Mouse (Mus musculus) neural tube, embryonic 14.5 days (tissue): Measurements from ENCODE around the gene Wdr82. TPM values are rescaled to one million over a fixed set of nuclear protein-coding genes. Genes with fewer than 3 reads are reported as not detected.

Experiments
- ATAC-seq: fragments of 200-750 bp; cut with Nextera tagmentation; 2 replicates; pipeline ENCODE4 v1.8.0; 2017; ENCODE audit warnings: low read depth, mild to moderate bottlenecking, moderate TSS enrichment, moderate library complexity
- H3K27ac ChIP-seq: fragments of 300-500 bp; sonication (generic); 2 replicates; pipeline ENCODE4 v1.5.1; 2014; ENCODE audit warnings: low read depth, mild to moderate bottlenecking, control low read depth, low read length, moderate library complexity, mixed read lengths
- H3K27me3 ChIP-seq: fragments of 300-500 bp; sonication (generic); 2 replicates; pipeline ENCODE4 v1.6.1; 2014; ENCODE audit warnings: low read length; ENCODE audit not compliant: control insufficient read depth, insufficient read depth
- H3K36me3 ChIP-seq: fragments of 300-500 bp; sonication (generic); 2 replicates; pipeline ENCODE4 v1.6.1; 2014; ENCODE audit warnings: low read length, mixed read lengths; ENCODE audit not compliant: control insufficient read depth, insufficient read depth
- H3K4me1 ChIP-seq: fragments of 300-500 bp; sonication (generic); 2 replicates; pipeline ENCODE4 v1.6.1; 2014; ENCODE audit warnings: low read length; ENCODE audit not compliant: control insufficient read depth, insufficient read depth
- H3K4me2 ChIP-seq: fragments of 300-500 bp; sonication (generic); 2 replicates; pipeline ENCODE4 v1.6.1; 2014; ENCODE audit warnings: mild to moderate bottlenecking, low read depth, low read length, control low read depth
- H3K4me3 ChIP-seq: fragments of 300-500 bp; sonication (generic); 2 replicates; pipeline ENCODE4 v1.5.1; 2014; ENCODE audit warnings: low read depth, low read length, control low read depth, mixed read lengths
- H3K9ac ChIP-seq: fragments of 300-500 bp; sonication (generic); replicated peaks from 2 replicates; pipeline ENCODE4 v1.6.1; 2014; ENCODE audit warnings: low read depth, mild to moderate bottlenecking, control low read depth, low read length, mixed read lengths
- H3K9me3 ChIP-seq: fragments of 300-500 bp; sonication (generic); 2 replicates; pipeline ENCODE4 v1.6.1; 2016; ENCODE audit warnings: low read length; ENCODE audit not compliant: control insufficient read depth
- WGBS: fragments of 180-500 bp; shearing (Covaris S2); extraction: QIAGEN DNeasy Blood & Tissue Kit; methylation state at CpG from one replicate; pipeline ENCODE4 v1.1.7; 2014; 5-methylcytosine and 5-hydroxymethylcytosine counted together
- polyA plus RNA-seq: library from polyadenylated mRNA; unstranded; fragments of >200 nt; fragmentation: Nextera tagmentation; extraction: Ambion mirVana; gene quantifications from 2 replicates; pipeline ENCODE4 v1.2.1, GENCODE M21; 2014

The Wdr82 gene
- polyA plus RNA-seq, result 37.4 and 40.4 TPM in 2 replicates

DNA sequence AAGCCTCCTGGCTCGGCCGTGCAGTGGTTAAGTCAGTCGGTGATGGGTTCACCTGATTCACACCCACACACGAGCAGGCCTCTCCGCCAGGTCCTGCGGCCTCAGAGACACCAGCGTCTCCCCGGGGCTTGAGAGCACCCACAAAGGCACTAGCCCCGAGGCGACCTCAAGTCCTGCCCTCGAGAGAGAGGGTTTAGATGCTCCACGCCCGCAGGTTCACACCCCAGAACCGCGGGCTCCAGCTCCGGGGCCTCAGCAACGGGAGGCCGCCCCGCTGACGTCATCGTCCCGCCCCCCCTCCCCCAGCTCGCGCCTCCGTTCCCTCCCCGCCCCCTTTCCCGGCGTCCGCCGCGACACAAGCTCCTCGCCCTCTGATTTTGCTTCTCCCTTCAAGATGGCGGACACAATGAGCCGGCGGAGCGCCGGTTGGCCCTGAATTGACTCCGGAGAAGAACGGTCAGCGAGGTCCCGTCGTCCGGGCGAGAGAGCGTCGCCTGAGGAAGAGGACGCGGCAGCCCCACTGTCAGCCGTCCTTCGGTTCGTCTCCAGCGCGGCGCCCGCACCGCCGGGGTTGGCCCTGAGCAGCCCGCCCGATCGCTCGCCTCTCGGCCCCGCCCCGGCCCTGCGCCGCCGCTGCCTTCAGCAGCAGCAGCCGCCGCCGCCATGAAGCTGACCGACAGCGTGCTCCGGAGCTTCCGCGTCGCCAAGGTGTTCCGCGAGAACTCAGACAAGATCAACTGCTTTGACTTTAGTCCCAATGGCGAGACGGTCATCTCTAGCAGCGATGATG, at the start of gene Wdr82:
TSS of gene Wdr82 (plus strand) at position 373 of the 790 bp plus-strand sequence.
- Histone ChIP-seq H3K9ac (peak within 1 kb of the TSS; percentile 95), H3K27ac (peak within 1 kb of the TSS; percentile 98), H3K36me3 (no peaks in the 10 kb centered on the region), H3K4me2 (peak within 1 kb of the TSS; percentile 72), H3K27me3 (no peaks in the 10 kb centered on the region), H3K4me3 (peak within 1 kb of the TSS; percentile 90), H3K4me1 (peaks cover 34% of the 10 kb centered on the region), H3K9me3 (no peaks in the 10 kb centered on the region)
- WGBS, result under 1% methylated on average over 75 of the region's 81 CpGs
- ATAC-seq, result peak; percentile 88

DNA sequence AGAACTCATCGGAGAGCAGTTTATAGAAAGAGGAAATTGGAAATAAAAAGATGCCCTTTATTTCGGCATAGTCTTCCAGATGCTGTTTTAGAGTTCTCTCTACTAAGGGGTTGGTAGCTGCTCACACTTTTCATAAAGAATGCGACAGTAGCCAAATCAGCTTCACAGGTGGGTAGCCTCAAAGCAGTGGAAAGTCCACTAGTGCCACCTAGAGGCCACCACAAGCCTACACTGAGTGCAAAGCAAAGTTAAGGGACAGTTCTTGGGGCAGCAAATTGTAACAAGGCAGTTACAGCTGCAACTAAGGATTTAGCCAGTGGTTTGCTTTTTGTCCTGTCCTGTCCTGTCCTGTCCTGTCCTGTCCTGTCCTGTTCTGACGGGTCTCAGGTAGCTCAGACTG, 47.1 kb upstream of the Wdr82 start:
- 55% methylated on average over 4 of the region's 4 CpGs for WGBS
- Histone ChIP-seq H3K4me1 (peaks cover 17% of the 10 kb centered on the region; the same call in 1 of the 2 replicates), H3K36me3 (no peaks in the 10 kb centered on the region), H3K27ac (no peak overlapping the region), H3K4me2 (no peak overlapping the region), H3K27me3 (no peaks in the 10 kb centered on the region), H3K9me3 (no peaks in the 10 kb centered on the region), H3K9ac (no peak overlapping the region), H3K4me3 (no peak overlapping the region)
- ATAC-seq, result no peak

DNA sequence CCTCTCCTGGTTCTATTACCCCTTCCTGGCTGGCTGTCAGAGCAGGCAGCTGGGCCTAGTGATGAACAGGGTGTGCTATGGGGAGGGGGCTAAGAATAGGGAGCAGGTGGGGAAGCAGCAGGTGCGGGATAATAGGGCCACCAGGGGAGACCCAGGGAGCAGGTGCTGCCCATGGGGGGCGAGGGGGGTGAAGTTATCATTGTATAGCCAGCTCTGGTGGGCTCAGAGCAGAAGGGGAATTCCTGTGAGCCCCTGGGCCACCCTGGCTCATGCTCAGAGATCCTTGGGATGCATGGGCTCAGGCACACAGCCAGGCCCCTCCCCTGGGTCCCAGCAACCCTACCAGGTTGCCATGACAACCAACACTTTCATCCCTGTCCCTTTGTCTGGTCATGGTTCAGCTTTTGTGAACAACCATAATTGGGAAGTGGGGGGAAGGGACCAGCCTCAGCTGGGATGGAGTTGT, 43.9 kb upstream of the Wdr82 start:
- peak; percentile 93 for ATAC-seq
- Histone ChIP-seq H3K9me3 (no peaks in the 10 kb centered on the region), H3K27me3 (no peaks in the 10 kb centered on the region), H3K4me2 (no peak overlapping the region), H3K36me3 (no peaks in the 10 kb centered on the region), H3K4me1 (peaks cover 17% of the 10 kb centered on the region; the same call in 1 of the 2 replicates), H3K4me3 (no peak overlapping the region), H3K27ac (peak overlapping the region; percentile 78), H3K9ac (peak overlapping the region; percentile 25; the same call in 1 of the 2 replicates)
- WGBS, result 7% methylated on average over 2 of the region's 2 CpGs

DNA sequence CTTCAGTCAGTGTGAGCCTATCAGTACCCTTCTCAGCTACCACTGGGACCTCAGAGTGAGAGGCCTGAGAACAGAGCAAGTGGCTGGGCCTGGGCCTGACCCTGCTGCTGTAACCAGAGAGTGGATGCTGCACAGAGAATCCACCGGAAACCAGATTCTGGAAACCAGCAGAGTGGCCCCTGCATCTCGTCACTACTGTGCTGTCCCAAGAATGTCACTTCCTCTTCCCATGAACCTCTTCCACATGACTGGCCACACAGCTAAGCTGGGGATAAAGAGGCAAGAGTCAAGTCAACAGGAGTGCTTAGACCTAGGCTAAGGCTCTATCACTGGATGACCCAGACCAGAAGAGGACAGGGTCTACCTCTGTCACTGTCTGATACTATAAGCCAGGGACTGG, 41.7 kb upstream of the Wdr82 start:
- no peak for ATAC-seq
- no peaks in the 10 kb centered on the region for H3K36me3 ChIP-seq
- no peak overlapping the region for H3K4me2 ChIP-seq
- H3K4me1 ChIP-seq, result peaks cover 17% of the 10 kb centered on the region; the same call in 1 of the 2 replicates
- no peak overlapping the region for H3K4me3 ChIP-seq
- H3K27me3 ChIP-seq, result no peaks in the 10 kb centered on the region
- WGBS, result 80% methylated on average over 2 of the region's 2 CpGs
- H3K27ac ChIP-seq, result no peak overlapping the region
- H3K9ac ChIP-seq, result no peak overlapping the region
- H3K9me3 ChIP-seq, result no peaks in the 10 kb centered on the region

DNA sequence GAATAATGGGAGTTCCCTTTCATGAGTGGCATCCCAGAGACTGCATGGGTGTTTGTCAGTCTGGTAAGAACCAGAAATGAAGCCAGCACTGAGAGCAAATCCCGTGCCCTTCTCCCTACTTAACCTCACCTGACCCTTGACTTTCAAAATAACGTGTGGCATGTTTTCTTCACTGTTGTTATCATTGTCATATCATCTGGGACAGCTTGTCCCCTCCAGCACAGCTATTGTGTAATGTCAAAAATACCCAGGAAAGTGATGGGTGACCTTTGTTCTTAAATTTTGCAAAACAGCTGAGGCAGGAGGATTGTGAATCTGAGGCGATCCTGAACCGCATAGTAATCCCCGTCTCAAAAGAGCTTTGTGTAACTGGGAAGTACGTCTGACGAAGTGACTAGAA, 40.5 kb upstream of the Wdr82 start:
- no peak overlapping the region for H3K9ac ChIP-seq
- no peak overlapping the region for H3K4me3 ChIP-seq
- H3K27ac ChIP-seq, result no peak overlapping the region
- WGBS, result 86% methylated on average over 7 of the region's 7 CpGs
- no peak for ATAC-seq
- H3K36me3 ChIP-seq, result no peaks in the 10 kb centered on the region
- peaks cover 17% of the 10 kb centered on the region; the same call in 1 of the 2 replicates for H3K4me1 ChIP-seq
- H3K4me2 ChIP-seq, result no peak overlapping the region
- H3K9me3 ChIP-seq, result no peaks in the 10 kb centered on the region
- H3K27me3 ChIP-seq, result no peaks in the 10 kb centered on the region

DNA sequence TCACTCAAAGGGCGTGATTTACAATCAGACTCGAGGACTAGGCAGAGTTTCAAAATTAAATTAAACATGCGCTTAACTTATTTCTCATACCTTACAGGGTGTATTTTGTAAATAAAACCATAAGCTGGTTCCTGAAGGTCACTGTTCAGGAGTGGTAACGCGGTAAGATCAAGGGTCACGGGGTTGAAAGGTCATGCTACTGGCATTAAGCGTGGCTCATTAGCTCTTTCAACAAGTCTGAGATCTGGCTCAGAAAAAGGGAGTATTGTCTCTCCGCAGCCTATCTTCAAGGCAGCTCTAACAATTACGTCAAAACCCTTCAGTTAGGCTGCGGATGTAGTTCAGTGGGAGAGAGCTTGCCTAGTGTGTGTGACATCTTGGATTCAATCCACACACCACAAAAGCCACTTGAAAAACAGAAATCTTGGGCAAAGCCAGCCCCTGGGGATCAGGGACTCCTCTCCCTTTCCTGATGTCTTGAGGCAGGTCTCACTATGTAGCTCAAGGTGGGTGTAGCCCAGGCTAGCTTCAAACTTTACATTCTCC, 33.0 kb upstream of the Wdr82 start:
- Histone ChIP-seq H3K4me1 (peaks cover 3% of the 10 kb centered on the region; the same call in 1 of the 2 replicates), H3K9me3 (no peaks in the 10 kb centered on the region), H3K4me2 (no peak overlapping the region), H3K4me3 (no peak overlapping the region), H3K9ac (no peak overlapping the region), H3K27me3 (no peaks in the 10 kb centered on the region), H3K27ac (no peak overlapping the region), H3K36me3 (no peaks in the 10 kb centered on the region)
- no peak for ATAC-seq
- WGBS, result 37% methylated on average over 10 of the region's 10 CpGs

DNA sequence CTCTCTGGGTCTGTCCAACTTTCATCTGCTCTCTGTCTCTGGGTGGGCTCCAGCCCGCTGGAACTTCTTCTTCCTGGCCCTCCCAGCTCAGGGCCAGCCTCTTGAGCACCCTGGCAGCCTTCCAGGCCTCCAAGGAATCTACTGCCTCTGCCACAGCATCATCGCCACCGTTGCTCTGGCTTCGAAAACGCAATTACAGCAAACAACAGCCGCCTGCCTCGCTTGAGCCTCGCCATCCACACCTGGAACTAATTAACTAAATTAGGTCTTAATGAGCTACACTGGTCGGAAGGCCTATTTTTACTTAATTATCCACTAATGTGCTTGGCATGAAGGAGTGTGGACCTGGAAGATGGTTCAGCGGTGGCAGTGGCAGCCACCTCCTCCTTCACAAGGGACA, 31.0 kb upstream of the Wdr82 start:
- peak; percentile 58; the same call in 1 of the 2 replicates for ATAC-seq
- Histone ChIP-seq H3K36me3 (no peaks in the 10 kb centered on the region), H3K27me3 (no peaks in the 10 kb centered on the region), H3K9me3 (no peaks in the 10 kb centered on the region), H3K4me1 (peaks cover 7% of the 10 kb centered on the region; the same call in 1 of the 2 replicates), H3K9ac (no peak overlapping the region), H3K4me2 (no peak overlapping the region), H3K4me3 (no peak overlapping the region), H3K27ac (peak overlapping the region; percentile 28; the same call in 1 of the 2 replicates)
- WGBS, result 15% methylated on average over 10 of the region's 10 CpGs

DNA sequence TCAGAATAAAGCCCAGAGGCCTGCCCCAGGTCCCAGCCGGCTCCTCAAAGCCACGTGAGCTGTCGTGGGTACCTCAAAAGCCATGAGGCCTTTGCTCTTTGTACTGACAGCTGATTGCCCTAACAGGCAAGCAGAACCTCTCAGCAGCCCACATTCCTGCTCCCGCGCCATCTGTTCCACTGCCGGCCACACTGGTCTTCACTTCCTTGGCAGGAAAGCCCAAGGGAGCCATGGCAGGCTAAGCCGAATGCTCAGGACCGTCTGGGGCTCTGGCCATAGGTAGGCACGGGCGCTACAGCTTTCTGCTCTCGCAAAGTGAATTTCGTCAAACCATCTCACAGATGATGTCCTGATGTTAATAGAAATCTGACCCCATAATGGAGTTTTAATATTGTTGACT, 28.8 kb upstream of the Wdr82 start:
- no peak overlapping the region for H3K4me3 ChIP-seq
- H3K4me2 ChIP-seq, result no peak overlapping the region
- WGBS, result 49% methylated on average over 12 of the region's 12 CpGs
- no peak for ATAC-seq
- no peaks in the 10 kb centered on the region for H3K9me3 ChIP-seq
- no peaks in the 10 kb centered on the region for H3K36me3 ChIP-seq
- H3K27ac ChIP-seq, result no peak overlapping the region
- H3K4me1 ChIP-seq, result peaks cover 7% of the 10 kb centered on the region; the same call in 1 of the 2 replicates
- H3K9ac ChIP-seq, result no peak overlapping the region
- H3K27me3 ChIP-seq, result no peaks in the 10 kb centered on the region

DNA sequence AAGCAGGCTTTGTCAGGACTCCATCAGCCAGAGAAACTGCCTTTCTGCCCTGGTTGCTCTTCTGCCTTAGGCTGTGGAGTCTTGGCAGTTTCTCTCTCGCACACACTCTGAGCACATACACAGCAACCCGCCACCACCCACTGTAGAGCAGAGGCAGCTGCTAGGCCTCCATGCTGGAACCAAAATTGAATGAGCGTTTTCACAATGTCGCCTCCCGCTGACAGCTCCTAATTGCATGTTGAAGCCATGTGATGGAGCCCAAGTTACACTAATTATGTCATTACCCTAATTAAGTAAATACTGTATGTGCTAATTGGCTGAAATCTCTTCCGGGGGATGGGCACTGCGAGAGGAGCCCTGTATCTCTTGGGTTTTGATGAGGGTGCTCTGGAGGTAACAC, 26.6 kb upstream of the Wdr82 start:
- H3K36me3 ChIP-seq, result no peaks in the 10 kb centered on the region
- WGBS, result 62% methylated on average over 7 of the region's 7 CpGs
- H3K4me2 ChIP-seq, result no peak overlapping the region
- no peaks in the 10 kb centered on the region for H3K27me3 ChIP-seq
- peaks cover 14% of the 10 kb centered on the region for H3K4me1 ChIP-seq
- H3K27ac ChIP-seq, result peak overlapping the region; percentile 69; the same call in 1 of the 2 replicates
- ATAC-seq, result no peak
- no peaks in the 10 kb centered on the region for H3K9me3 ChIP-seq
- no peak overlapping the region for H3K4me3 ChIP-seq
- no peak overlapping the region for H3K9ac ChIP-seq
